Mouse (Mus musculus) midbrain, embryonic 13.5 days (tissue): ENCODE results near the gene Zfpm1. TPM values are rescaled to one million over a fixed set of nuclear protein-coding genes. Genes with fewer than 3 reads are reported as not detected.

Source experiments
- ATAC-seq: fragments of 200-750 bp; cut with Nextera tagmentation; 2 replicates; pipeline ENCODE4 v1.8.0; 2017; ENCODE audit warnings: mild to moderate bottlenecking, moderate TSS enrichment, moderate library complexity
- H3K27ac ChIP-seq: fragments of 300-500 bp; sonication (generic); 2 replicates; pipeline ENCODE4 v1.5.1; 2015; ENCODE audit warnings: inconsistent platforms, mild to moderate bottlenecking, moderate library complexity
- H3K27me3 ChIP-seq: fragments of 300-500 bp; sonication (generic); 2 replicates; pipeline ENCODE4 v1.6.1; 2015; ENCODE audit warnings: mild to moderate bottlenecking, inconsistent platforms
- H3K36me3 ChIP-seq: fragments of 300-500 bp; sonication (generic); 2 replicates; pipeline ENCODE4 v1.6.1; 2015; ENCODE audit warnings: mild to moderate bottlenecking, inconsistent platforms
- H3K4me1 ChIP-seq: fragments of 300-500 bp; sonication (generic); replicated peaks from 2 replicates; pipeline ENCODE4 v1.6.1; 2015; ENCODE audit warnings: inconsistent platforms
- H3K4me2 ChIP-seq: fragments of 300-500 bp; sonication (generic); replicated peaks from 2 replicates; pipeline ENCODE4 v1.6.1; 2015; ENCODE audit warnings: moderate library complexity, mild to moderate bottlenecking, inconsistent platforms
- H3K4me3 ChIP-seq: fragments of 300-500 bp; sonication (generic); replicated peaks from 2 replicates; pipeline ENCODE4 v1.5.1; 2015; ENCODE audit warnings: mild to moderate bottlenecking, inconsistent platforms
- H3K9ac ChIP-seq: fragments of 300-500 bp; sonication (generic); replicated peaks from 2 replicates; pipeline ENCODE4 v1.6.1; 2015; ENCODE audit warnings: mild to moderate bottlenecking, inconsistent platforms
- H3K9me3 ChIP-seq: fragments of 300-500 bp; sonication (generic); 2 replicates; pipeline ENCODE4 v1.6.1; 2016; ENCODE audit warnings: mild to moderate bottlenecking, inconsistent platforms
- WGBS: fragments of 180-500 bp; shearing (Covaris S2); methylation state at CpG from one replicate; pipeline ENCODE4 v1.1.7; 2015; 5-methylcytosine and 5-hydroxymethylcytosine counted together
- polyA plus RNA-seq: library from polyadenylated mRNA; unstranded; fragments of >200 nt; fragmentation: Nextera tagmentation; extraction: Ambion mirVana; gene quantifications from 2 replicates; pipeline ENCODE4 v1.2.1, GENCODE M21; 2015

Zfpm1 gene
- polyA plus RNA-seq, 1 experiment from 2014 or later = 2.1 TPM

DNA sequence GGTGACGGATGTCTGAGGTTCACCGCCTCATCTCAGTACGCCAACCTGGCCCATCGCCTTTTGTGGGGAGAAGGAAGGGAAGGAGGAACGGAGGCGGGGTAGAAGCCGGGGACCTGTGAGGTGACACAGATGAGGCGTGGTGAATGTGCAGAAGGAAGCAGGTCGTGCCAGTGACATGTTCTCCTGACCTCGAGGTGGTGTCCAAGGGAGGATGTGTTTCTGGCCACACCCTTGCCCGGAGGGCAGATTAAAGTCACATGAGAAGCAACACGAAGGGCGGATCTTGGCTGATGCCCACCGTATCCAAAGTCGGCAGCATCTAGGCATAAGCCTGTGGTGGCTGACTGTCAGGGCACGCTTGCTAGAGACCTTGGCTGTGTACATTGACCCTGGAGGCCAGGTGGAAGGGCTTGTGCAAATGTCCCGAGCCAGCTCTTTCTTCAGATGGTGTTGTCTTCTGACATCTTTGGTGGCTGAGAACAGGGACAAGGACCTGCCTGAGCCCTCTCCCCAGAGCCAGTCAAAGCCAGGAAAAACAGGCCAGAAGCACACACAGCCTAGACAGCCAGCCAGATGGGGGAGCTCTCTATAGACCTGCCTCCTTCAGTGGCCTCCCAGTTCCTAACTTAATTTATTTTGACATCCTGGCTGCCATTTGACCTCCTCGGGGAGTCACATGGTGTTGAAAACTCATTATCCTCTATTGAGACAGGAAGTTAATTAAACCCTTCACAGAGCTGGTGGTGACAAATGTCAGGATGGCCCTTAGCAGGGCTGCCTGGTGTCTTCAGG lies 4.5 kb upstream of the Zfpm1 start:
- no peaks in the 10 kb centered on the region for H3K9me3 ChIP-seq
- WGBS = 78% methylated on average over 18 of the region's 18 CpGs
- ATAC-seq = no peak
- no peak overlapping the region for H3K9ac ChIP-seq
- H3K27me3 ChIP-seq = no peaks in the 10 kb centered on the region
- no peak overlapping the region for H3K4me2 ChIP-seq
- 0 out of 2 replicates have a peak overlapping the region, but pooled peaks have one; percentile 2 for H3K27ac ChIP-seq
- no peaks in the 10 kb centered on the region for H3K36me3 ChIP-seq
- peaks cover 13% of the 10 kb centered on the region for H3K4me1 ChIP-seq
- no peak overlapping the region for H3K4me3 ChIP-seq

DNA sequence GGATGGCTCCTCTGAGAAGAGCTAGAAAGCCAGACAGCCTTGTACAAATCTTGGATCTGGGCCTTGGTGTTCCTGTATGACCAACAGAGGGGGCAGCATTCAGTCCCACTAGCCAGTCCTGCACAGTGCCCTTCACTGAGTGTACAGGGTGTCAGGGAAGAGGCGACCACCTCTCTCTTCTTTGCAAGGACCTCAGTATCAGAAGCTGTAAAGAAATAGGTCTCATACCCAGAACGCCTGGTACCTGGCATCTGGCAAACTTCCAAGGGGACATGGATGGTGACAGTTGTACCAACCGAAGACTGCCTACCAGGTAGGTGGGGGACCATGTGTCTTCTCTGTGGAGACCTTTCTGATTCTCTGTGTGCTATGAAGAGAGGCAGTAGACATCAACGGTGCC lies 1.8 kb upstream of the Zfpm1 start:
- H3K4me1 ChIP-seq = peaks cover 33% of the 10 kb centered on the region
- no peak overlapping the region for H3K4me3 ChIP-seq
- H3K27ac ChIP-seq = no peak overlapping the region
- H3K27me3 ChIP-seq = peaks cover 25% of the 10 kb centered on the region
- H3K9ac ChIP-seq = no peak overlapping the region
- H3K4me2 ChIP-seq = no peak overlapping the region
- 86% methylated on average over 4 of the region's 4 CpGs for WGBS
- ATAC-seq = no peak
- H3K9me3 ChIP-seq = no peaks in the 10 kb centered on the region
- no peaks in the 10 kb centered on the region for H3K36me3 ChIP-seq

DNA sequence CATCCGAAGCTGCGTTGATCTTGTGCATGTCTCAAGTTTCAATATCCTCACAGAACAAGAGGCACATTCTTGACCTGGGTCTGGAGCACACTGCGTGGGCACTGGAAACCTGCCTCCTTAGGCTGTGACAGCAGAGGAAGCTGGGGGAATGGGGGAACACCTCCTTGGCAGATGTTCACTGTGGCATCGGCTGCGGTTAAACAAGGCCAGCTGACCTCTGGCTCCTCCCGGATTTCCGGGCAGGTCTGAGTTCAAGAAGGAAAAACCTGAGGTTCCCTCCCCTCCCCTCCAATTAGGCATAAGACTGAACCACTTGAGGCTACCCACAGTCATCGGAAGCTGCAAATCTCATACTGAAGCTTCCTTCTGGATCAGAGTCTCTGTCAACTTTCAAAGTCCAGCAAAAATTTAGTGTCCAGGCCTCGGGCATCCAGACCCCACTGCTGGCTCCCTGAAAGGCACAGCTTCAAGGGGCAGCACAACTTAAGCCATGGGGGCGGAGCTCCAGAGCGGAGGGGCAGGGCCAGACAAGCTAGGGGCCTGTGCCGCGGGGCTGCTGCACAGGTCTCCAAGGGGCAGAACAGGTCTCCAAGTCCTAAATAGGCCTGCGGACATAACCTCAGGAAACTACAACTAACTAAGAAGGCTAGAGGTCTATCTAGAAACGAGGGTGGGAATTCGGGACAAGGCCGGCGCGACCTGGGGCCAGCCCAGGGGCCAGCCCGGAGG lies 1.2 kb upstream of the Zfpm1 start:
- ATAC-seq = peak; percentile 51
- Histone ChIP-seq H3K36me3 (no peaks in the 10 kb centered on the region), H3K4me3 (peak overlapping the region; percentile 74), H3K27me3 (peaks cover 31% of the 10 kb centered on the region), H3K9me3 (no peaks in the 10 kb centered on the region), H3K4me2 (peak overlapping the region; percentile 99), H3K9ac (no peak overlapping the region), H3K27ac (peak overlapping the region; percentile 73; the same call in 1 of the 2 replicates), H3K4me1 (peaks cover 39% of the 10 kb centered on the region)
- WGBS = 15% methylated on average over 20 of the region's 20 CpGs

DNA sequence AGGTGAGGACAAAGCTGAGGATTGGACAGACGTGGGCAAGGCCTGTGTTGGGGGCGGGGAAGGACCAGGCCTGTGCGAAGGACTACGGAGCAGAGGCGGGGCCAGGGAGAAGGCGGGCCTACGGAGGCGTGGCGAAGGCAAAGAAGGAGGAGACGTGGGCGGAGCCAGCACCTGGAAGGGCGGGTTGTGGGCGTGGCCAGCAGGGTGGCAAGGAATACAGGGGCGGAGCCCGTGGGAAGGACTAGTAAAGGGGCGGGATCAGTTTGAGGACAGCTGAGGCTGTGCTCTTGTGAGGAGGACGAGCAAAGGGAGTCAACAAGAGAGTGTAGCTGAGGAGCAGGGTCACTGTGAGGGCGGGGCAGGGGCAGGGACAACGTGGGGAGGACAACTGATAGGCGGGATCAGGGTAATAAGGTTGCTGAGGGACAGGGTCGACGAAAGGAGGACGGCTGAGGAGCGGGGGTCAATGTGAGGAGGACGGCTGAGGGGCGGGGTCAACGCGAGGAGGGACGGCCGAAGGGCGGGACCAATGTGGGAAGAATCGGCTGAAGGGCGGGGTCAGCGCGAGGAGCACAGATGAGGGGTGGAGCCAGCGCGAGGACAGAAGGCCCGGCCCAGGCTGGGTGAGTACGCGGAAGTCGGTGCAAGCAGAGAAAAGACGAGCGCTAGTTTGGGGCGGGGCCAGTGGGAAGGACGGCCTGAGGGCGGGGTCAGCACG lies 465 bp upstream of the Zfpm1 start:
- peak overlapping the region; percentile 74 for H3K4me3 ChIP-seq
- H3K4me2 ChIP-seq = peak overlapping the region; percentile 99
- H3K9ac ChIP-seq = no peak overlapping the region; the same call in 1 of the 2 replicates
- ATAC-seq = peak; percentile 88
- H3K27ac ChIP-seq = peak overlapping the region; percentile 73
- under 1% methylated on average over 43 of the region's 47 CpGs for WGBS
- no peaks in the 10 kb centered on the region for H3K9me3 ChIP-seq
- peaks cover 38% of the 10 kb centered on the region for H3K27me3 ChIP-seq
- no peaks in the 10 kb centered on the region for H3K36me3 ChIP-seq
- H3K4me1 ChIP-seq = peaks cover 46% of the 10 kb centered on the region

DNA sequence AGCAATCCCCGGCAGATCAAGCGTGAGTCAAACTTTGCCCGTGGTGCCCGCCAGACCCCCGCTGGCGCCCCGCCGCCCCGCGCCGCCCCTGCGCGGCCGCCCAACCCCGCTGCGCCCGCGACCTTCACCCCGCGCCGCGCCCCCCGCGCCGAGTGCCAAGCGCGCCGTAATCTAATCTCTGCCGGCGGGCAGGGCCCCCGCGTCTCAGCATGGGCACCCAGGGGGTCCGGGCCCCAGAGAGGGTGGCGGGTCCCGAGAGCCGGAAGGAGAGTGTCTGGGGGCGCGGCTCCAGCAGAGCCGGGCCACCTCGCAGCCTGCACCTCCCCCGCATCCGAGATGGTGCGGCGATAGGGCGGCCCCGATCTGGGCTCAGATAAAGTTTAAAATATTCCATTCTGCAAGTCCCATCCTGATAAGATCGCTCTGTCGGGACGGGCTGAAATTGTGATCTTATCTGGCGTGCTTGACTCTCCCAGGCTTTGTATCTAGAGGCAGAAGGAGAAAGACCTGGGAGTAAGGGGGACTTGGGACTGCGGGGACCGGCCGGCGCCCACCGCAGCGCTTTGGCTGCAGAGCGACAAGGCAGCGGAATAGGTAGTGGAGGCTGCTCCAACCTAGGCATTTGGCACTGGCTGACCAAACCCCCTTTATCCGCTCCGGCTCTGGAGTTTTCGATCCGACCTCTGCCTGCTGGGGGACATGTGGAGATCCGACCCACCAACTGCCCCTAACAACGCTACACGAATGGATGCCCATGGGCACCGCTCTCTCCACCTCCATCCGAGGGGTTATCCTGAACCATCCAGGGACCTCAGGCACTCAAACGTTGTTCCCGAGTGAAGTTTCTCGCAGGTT lies 787 bp downstream of the Zfpm1 start:
- Histone ChIP-seq H3K4me2 (peak overlapping the region; percentile 99), H3K9me3 (no peaks in the 10 kb centered on the region), H3K27me3 (peaks cover 46% of the 10 kb centered on the region), H3K27ac (peak overlapping the region; percentile 32), H3K4me1 (peaks cover 56% of the 10 kb centered on the region), H3K36me3 (no peaks in the 10 kb centered on the region), H3K9ac (peak overlapping the region; percentile 80), H3K4me3 (peak overlapping the region; percentile 74)
- no peak for ATAC-seq
- under 1% methylated on average over 66 of the region's 70 CpGs for WGBS

DNA sequence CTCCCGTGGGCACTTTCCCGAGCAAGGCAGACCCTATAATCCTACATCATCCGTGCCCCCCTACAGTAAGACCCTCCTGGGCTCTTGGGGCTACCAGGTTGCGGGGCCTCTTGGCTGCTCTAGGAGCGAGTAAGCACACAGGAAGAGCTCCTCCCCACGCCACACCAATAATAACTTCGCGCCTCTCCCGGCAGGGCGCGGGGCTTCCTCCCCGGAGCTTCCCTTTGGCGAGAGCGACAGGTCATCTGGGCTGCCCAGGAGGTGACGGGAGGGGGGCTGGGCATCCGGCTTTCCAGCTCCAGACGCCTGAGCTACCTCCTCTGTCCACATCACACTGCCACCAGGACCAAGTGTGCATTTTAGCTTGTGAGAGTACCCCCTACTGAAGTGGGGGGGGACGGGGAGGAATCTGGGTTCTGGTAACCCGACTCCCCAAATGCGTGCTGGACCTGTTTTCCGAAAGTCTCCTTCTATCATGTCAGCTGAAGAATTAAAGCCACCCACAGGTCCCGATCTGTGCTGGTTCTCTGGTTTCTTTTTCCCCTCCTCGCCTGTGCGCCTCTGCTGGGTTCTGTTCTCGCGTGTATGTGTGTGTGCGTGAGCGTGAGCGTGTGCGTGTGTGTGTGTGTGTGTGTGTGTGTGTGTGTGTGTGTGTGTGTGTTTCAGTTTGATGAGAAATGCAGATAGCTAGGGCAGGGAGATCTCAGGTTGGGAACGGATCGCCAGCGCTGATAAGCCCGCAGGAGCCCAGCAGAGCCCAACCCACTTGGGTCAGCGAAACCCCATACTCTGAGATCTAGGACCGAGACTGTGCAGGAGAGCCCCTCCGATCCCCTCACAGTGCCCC lies 1.6 kb downstream of the Zfpm1 start:
- H3K4me3 ChIP-seq = peak overlapping the region; percentile 74
- H3K27ac ChIP-seq = peak overlapping the region; percentile 71
- H3K27me3 ChIP-seq = peaks cover 46% of the 10 kb centered on the region
- H3K4me2 ChIP-seq = peak overlapping the region; percentile 99
- H3K9ac ChIP-seq = peak overlapping the region; percentile 80
- no peaks in the 10 kb centered on the region for H3K9me3 ChIP-seq
- WGBS = under 1% methylated on average over 36 of the region's 37 CpGs
- peaks cover 60% of the 10 kb centered on the region for H3K4me1 ChIP-seq
- ATAC-seq = no peak
- no peaks in the 10 kb centered on the region for H3K36me3 ChIP-seq

DNA sequence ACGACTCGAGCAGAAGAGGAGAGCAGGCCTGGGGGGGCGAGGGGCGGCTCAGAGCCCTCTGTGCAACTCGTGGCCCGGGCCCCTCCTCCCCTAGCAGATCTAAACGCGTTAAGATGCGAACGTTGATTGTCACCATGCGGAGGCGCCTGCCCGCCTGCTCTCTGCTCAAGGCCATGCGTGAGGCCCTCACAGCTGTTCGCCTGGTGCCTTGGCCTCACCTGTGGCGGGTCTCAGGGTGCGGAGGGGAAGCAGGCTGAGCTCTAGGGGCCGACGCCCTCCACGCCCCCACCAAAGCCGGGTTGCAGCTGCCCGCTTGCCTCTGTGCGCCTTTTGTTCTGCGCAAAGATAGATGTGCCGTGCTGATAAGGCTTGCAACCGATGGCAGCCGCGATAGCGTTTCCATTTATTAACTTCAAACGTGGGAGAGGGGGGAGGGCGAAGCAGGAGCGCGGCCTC lies 2.3 kb downstream of the Zfpm1 start:
- H3K36me3 ChIP-seq = no peaks in the 10 kb centered on the region
- under 1% methylated on average over 33 of the region's 33 CpGs for WGBS
- H3K9me3 ChIP-seq = no peaks in the 10 kb centered on the region
- peak overlapping the region; percentile 99 for H3K4me2 ChIP-seq
- H3K27ac ChIP-seq = peak overlapping the region; percentile 71
- H3K9ac ChIP-seq = peak overlapping the region; percentile 80
- H3K4me1 ChIP-seq = peaks cover 63% of the 10 kb centered on the region
- ATAC-seq = no peak
- H3K27me3 ChIP-seq = peaks cover 46% of the 10 kb centered on the region
- peak overlapping the region; percentile 74 for H3K4me3 ChIP-seq

DNA sequence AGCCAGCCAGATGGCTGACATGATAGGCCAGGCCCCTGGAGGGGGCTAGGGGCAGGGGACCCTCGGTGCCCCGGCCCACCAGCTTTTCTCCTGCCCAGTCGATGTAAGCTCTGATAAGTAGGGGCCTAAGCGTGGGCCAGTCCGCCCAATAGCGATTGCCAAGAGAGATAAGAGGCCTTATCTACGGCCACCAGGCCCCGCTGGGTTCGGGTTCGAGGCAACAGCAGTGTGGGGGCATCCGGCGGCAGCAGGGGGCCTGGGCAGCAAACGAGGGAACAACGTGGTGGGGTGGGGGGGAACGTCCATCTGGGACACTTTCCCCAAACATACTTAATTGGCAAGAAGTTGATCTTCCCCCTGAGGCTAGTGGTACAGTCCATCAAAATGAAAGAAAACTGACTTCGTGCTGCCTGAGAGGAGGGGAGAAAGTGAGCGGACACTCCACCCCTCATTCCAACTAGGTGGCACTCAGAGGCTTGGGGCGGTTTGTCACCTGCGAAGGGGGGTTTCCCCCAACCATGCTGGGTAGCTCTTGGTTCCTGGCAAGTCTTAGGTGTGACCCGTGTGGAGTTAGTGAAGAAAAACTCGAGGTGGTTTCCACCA lies 2.8 kb downstream of the Zfpm1 start:
- Histone ChIP-seq H3K27me3 (peaks cover 50% of the 10 kb centered on the region), H3K4me1 (peaks cover 64% of the 10 kb centered on the region), H3K4me2 (peak overlapping the region; percentile 99), H3K4me3 (peak overlapping the region; percentile 74), H3K27ac (peak overlapping the region; percentile 71), H3K9ac (peak overlapping the region; percentile 80), H3K9me3 (no peaks in the 10 kb centered on the region), H3K36me3 (no peaks in the 10 kb centered on the region)
- WGBS = 6% methylated on average over 21 of the region's 21 CpGs
- no peak for ATAC-seq

DNA sequence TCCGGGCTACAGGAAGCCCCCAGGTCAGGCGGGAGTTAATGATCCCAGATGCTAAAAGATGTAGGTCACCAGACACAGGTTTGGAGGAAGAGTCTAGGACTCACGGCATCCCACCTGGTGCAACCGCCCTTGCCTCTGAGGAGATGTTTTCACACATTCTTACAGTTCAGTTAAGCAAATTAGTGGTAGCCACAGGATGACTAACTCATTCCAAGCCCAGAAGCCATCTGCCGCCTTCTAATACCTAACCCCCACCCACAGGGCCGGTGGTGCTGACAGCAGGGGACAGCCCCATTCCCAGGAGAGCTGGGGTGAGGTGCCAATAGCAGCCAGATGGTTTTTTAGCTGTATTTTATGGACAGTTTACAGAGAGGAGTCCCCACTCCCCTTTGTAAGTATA lies 3.8 kb downstream of the Zfpm1 start:
- Histone ChIP-seq H3K4me2 (peak overlapping the region; percentile 99; the same call in 1 of the 2 replicates), H3K9ac (no peak overlapping the region), H3K9me3 (no peaks in the 10 kb centered on the region), H3K4me1 (peaks cover 71% of the 10 kb centered on the region), H3K27me3 (peaks cover 50% of the 10 kb centered on the region), H3K4me3 (no peak overlapping the region), H3K36me3 (no peaks in the 10 kb centered on the region), H3K27ac (no peak overlapping the region)
- ATAC-seq = no peak
- 64% methylated on average over 6 of the region's 6 CpGs for WGBS

DNA sequence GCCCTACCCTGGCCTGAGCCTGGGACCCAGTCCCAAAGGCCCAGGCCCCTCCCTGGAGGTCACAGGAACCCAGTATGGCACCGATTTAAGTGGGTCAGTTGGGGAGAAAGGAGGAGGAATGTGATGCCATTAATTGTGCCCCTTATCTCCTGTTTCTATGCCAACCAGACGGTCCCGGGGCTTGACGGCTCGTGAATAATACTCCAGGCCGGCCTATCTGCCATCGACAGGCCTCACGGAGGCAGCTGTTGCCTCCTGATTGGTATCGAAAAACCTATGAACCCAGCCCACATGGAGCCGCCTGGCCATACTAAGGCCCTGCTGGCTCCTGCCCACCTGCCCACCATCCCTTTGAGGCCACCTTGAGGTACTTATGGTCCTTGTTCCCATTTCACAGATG lies 5.0 kb downstream of the Zfpm1 start:
- no peaks in the 10 kb centered on the region for H3K36me3 ChIP-seq
- no peaks in the 10 kb centered on the region for H3K9me3 ChIP-seq
- no peak overlapping the region for H3K4me2 ChIP-seq
- H3K4me3 ChIP-seq = no peak overlapping the region
- H3K4me1 ChIP-seq = peaks cover 81% of the 10 kb centered on the region
- H3K27me3 ChIP-seq = peaks cover 50% of the 10 kb centered on the region
- H3K27ac ChIP-seq = no peak overlapping the region
- no peak overlapping the region for H3K9ac ChIP-seq
- 76% methylated on average over 10 of the region's 10 CpGs for WGBS
- no peak for ATAC-seq
